ENCODE assay signal across 8 mouse cellular contexts in the genomic region with DNA sequence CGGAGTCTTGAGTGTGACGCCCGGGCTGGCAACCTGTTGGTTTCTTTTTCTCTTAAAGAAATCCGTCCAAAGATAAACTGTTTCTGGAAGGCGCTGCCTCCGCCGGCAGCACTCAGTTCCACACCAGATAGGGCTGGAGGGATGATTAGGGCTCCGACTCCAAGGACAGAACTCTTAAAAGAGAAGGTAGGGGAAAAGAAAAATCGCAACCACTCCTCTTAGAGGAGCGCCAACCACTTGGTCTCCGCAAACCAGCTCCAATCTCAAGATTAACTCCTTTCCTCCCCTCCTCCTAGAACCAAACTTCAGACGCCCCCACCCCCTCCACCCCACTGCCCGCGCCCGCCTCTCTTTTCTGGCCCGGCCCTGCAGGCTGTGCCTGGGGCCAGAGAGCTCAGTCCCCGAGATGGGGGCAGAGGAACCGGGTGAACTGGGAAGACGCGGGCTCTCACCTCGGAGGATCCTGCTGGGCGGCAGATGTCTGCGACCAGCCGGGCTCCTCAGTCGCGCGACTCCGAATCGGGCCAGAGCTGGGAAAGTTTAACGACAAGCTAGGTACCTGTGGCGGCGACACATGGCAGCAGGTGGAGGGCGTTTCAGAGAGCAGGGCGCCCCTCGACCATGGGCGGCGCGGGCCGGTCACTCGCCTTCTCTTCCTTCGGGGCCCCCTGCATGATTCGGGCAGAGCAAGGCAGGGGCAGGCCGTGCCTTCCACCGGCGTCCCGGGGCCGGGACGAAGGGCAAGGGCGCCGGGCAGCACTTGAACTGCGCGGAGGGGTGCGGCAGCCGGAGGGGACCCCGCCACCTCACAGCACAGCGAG. TPM values are rescaled to one million over a fixed set of nuclear protein-coding genes. Genes with fewer than 3 reads are reported as not detected.
A peak's percentile ranks its signal among the peaks of the same experiment; 100 is the strongest.
DNase-seq lines count a peak whose midpoint lies in the region; ATAC-seq lines count a peak whose summit lies in the region.

No protein-coding gene starts in this region.

- peak; percentile 34 for DNase-seq in adrenal gland, adult 8-10 months
- no peak for DNase-seq in adrenal gland, adult (ENCODE audit: inconsistent age in 2 of 2, low spot score in 1 of 2)
- DNase-seq in urinary bladder, postnatal 14 days (ENCODE audit: low spot score): peak; percentile 40
- no peak for DNase-seq in urinary bladder, postnatal 10 days (ENCODE audit: low spot score)
- DNase-seq in forebrain, embryonic 11.5 days (ENCODE audit: low spot score): no peak
- peak; percentile 66 for DNase-seq in intestine, embryonic 14.5 days (ENCODE audit: low spot score)
- DNase-seq in frontal cortex, adult 2 months (ENCODE audit: extremely low spot score in 1 of 2, low spot score in 1 of 2): no peak

- ATAC-seq in forebrain, embryonic 11.5 days (replicated peaks; ENCODE audit: low FRiP score): peak; percentile 6; the same call in 1 of the 2 replicates
- no peak; the same call in 1 of the 2 replicates for ATAC-seq in intestine, embryonic 14.5 days (replicated peaks; ENCODE audit: low FRiP score, low TSS enrichment, low read depth)
- peak; percentile 16; the same call in 1 of the 2 replicates for ATAC-seq in midbrain, embryonic 13.5 days

- WGBS in forebrain, embryonic 11.5 days: under 1% methylated on average over 52 of the region's 56 CpGs
- WGBS in intestine, embryonic 14.5 days: under 1% methylated on average over 55 of the region's 56 CpGs
- under 1% methylated on average over 54 of the region's 56 CpGs for WGBS in midbrain, embryonic 13.5 days

- H3K9me3 ChIP-seq in forebrain, embryonic 11.5 days (ENCODE audit: control insufficient read depth, low read length): no peaks in the 10 kb centered on the region
- H3K9me3 ChIP-seq in intestine, embryonic 14.5 days (ENCODE audit: control insufficient read depth, low read length): no peaks in the 10 kb centered on the region
- H3K9me3 ChIP-seq in midbrain, embryonic 13.5 days: no peaks in the 10 kb centered on the region

- peaks cover 45% of the 10 kb centered on the region for H3K27me3 ChIP-seq in forebrain, embryonic 11.5 days (ENCODE audit: control insufficient read depth, insufficient read depth, low read length)
- H3K27me3 ChIP-seq in intestine, embryonic 14.5 days (replicated peaks; ENCODE audit: control insufficient read depth, insufficient read depth, low read length): peaks cover 7% of the 10 kb centered on the region; the same call in 1 of the 2 replicates
- H3K27me3 ChIP-seq in midbrain, embryonic 13.5 days: peaks cover 73% of the 10 kb centered on the region

- peak overlapping the region; percentile 63 for H3K9ac ChIP-seq in forebrain, embryonic 11.5 days (ENCODE audit: low read length)
- peak overlapping the region; percentile 40 for H3K9ac ChIP-seq in intestine, embryonic 14.5 days (ENCODE audit: low read length)
- peak overlapping the region; percentile 68 for H3K9ac ChIP-seq in midbrain, embryonic 13.5 days (replicated peaks)

- H3K4me1 ChIP-seq in forebrain, embryonic 11.5 days (replicated peaks; ENCODE audit: control insufficient read depth, insufficient read depth, low read length): peaks cover 28% of the 10 kb centered on the region
- peaks cover 13% of the 10 kb centered on the region for H3K4me1 ChIP-seq in intestine, embryonic 14.5 days (replicated peaks; ENCODE audit: control insufficient read depth, insufficient read depth, low read length)
- peaks cover 52% of the 10 kb centered on the region for H3K4me1 ChIP-seq in midbrain, embryonic 13.5 days (replicated peaks)

- H3K4me2 ChIP-seq in forebrain, embryonic 11.5 days (ENCODE audit: low read depth, low read length, severe bottlenecking): peak overlapping the region; percentile 98
- H3K4me2 ChIP-seq in intestine, embryonic 14.5 days (ENCODE audit: low read length): peak overlapping the region; percentile 94
- H3K4me2 ChIP-seq in midbrain, embryonic 13.5 days (replicated peaks): peak overlapping the region; percentile 94

- peak overlapping the region; percentile 59 for H3K4me3 ChIP-seq in forebrain, embryonic 11.5 days (ENCODE audit: low read depth, low read length)
- peak overlapping the region; percentile 72 for H3K4me3 ChIP-seq in intestine, embryonic 14.5 days (ENCODE audit: low read depth, low read length)
- H3K4me3 ChIP-seq in midbrain, embryonic 13.5 days (replicated peaks): peak overlapping the region; percentile 59

- 0 out of 2 replicates have a peak overlapping the region, but pooled peaks have one; percentile 12 for H3K27ac ChIP-seq in forebrain, embryonic 11.5 days (ENCODE audit: low read depth, low read length)
- H3K27ac ChIP-seq in intestine, embryonic 14.5 days (ENCODE audit: low read depth): peak overlapping the region; percentile 69
- H3K27ac ChIP-seq in midbrain, embryonic 13.5 days: no peak overlapping the region

- no peaks in the 10 kb centered on the region for H3K36me3 ChIP-seq in forebrain, embryonic 11.5 days (ENCODE audit: control insufficient read depth, insufficient read depth, low read length)
- no peaks in the 10 kb centered on the region for H3K36me3 ChIP-seq in intestine, embryonic 14.5 days (ENCODE audit: control insufficient read depth, insufficient read depth, low read length)
- H3K36me3 ChIP-seq in midbrain, embryonic 13.5 days: no peaks in the 10 kb centered on the region

RNA-seq across cellular contexts. Expression of gene Fzd5, which starts 0.7 kb away (rescaled TPM):
- total RNA-seq in adrenal gland, adult 8-10 months (2022): 10 to 100 TPM; 14.9 to 34.1 (median 21.4) TPM
- 0.95 and 1.0 TPM in 2 replicates for polyA plus RNA-seq in forebrain, embryonic 11.5 days (2014; fragmentation: Nextera tagmentation; extraction: Ambion mirVana)
- polyA plus RNA-seq in intestine, embryonic 14.5 days (2014; fragmentation: Nextera tagmentation; extraction: Ambion mirVana): 7.0 and 9.0 TPM in 2 replicates
- polyA plus RNA-seq in midbrain, embryonic 13.5 days (2015; fragmentation: Nextera tagmentation; extraction: Ambion mirVana): 0.40 and 0.46 TPM in 2 replicates
- 0.97 and 1.3 TPM in 2 replicates for polyA plus RNA-seq in frontal cortex, adult 2 months (2012; rRNA removed)

RNA-seq across cellular contexts. Expression of gene Ccnyl1, which starts 46.6 kb away (rescaled TPM):
- total RNA-seq in adrenal gland, adult 8-10 months (2022): 10 to 100 TPM; 12.0 to 15.6 (median 13.6) TPM
- 10.6 and 12.2 TPM in 2 replicates for polyA plus RNA-seq in forebrain, embryonic 11.5 days (2014; fragmentation: Nextera tagmentation; extraction: Ambion mirVana)
- polyA plus RNA-seq in intestine, embryonic 14.5 days (2014; fragmentation: Nextera tagmentation; extraction: Ambion mirVana): 7.2 and 8.5 TPM in 2 replicates
- polyA plus RNA-seq in midbrain, embryonic 13.5 days (2015; fragmentation: Nextera tagmentation; extraction: Ambion mirVana): 5.0 and 6.0 TPM in 2 replicates
- 26.5 and 28.3 TPM in 2 replicates for polyA plus RNA-seq in frontal cortex, adult 2 months (2012; rRNA removed)

Comparison
In these comparisons a context has a peak if more than half of its experiments do, and no peak if none do; other contexts are left out.
1. DNase-seq: peak in adrenal gland, adult 8-10 months (single experiment), urinary bladder, postnatal 14 days (single experiment) and intestine, embryonic 14.5 days (single experiment); none in adrenal gland, adult (0 of 2), urinary bladder, postnatal 10 days (single experiment), forebrain, embryonic 11.5 days (single experiment) and frontal cortex, adult 2 months (0 of 2).
2. Peak in every context shown above with its lines, with median percentiles within 50 percentile points of each other: H3K4me2 ChIP-seq, H3K4me3 ChIP-seq and H3K9ac ChIP-seq.